Mouse (Mus musculus) stomach, embryonic 15.5 days (tissue): Measurements from ENCODE around the gene Phxr2. TPM values are rescaled to one million over a fixed set of nuclear protein-coding genes. Genes with fewer than 3 reads are reported as not detected.
A peak's percentile ranks its signal among the peaks of the same experiment; 100 is the strongest.

ENCODE experiments used
- ATAC-seq: fragments of 200-750 bp; cut with Nextera tagmentation; 2 replicates; pipeline ENCODE4 v1.8.0; 2017; ENCODE audit warnings: low read depth, moderate number of reproducible peaks, moderate TSS enrichment; ENCODE audit not compliant: insufficient read depth, low FRiP score
- H3K27ac ChIP-seq: fragments of 300-500 bp; sonication (generic); 2 replicates; pipeline ENCODE4 v1.5.1; 2015; ENCODE audit warnings: mild to moderate bottlenecking, inconsistent platforms
- H3K27me3 ChIP-seq: fragments of 300-500 bp; sonication (generic); replicated peaks from 2 replicates; pipeline ENCODE4 v1.6.1; 2015; ENCODE audit warnings: inconsistent platforms
- H3K36me3 ChIP-seq: fragments of 300-500 bp; sonication (generic); 2 replicates; pipeline ENCODE4 v1.6.1; 2015; ENCODE audit warnings: inconsistent platforms
- H3K4me1 ChIP-seq: fragments of 300-500 bp; sonication (generic); 2 replicates; pipeline ENCODE4 v1.6.1; 2015; ENCODE audit warnings: inconsistent platforms
- H3K4me2 ChIP-seq: fragments of 300-500 bp; sonication (generic); 2 replicates; pipeline ENCODE4 v1.6.1; 2015; ENCODE audit warnings: mild to moderate bottlenecking, inconsistent platforms
- H3K4me3 ChIP-seq: fragments of 300-500 bp; sonication (generic); replicated peaks from 2 replicates; pipeline ENCODE4 v1.5.1; 2015; ENCODE audit warnings: inconsistent platforms
- H3K9ac ChIP-seq: fragments of 300-500 bp; sonication (generic); 2 replicates; pipeline ENCODE4 v1.6.1; 2015; ENCODE audit warnings: inconsistent platforms
- H3K9me3 ChIP-seq: fragments of 300-500 bp; sonication (generic); 2 replicates; pipeline ENCODE4 v1.6.1; 2016; ENCODE audit warnings: inconsistent platforms
- WGBS: fragments of 180-500 bp; shearing (Covaris S2); methylation state at CpG from one replicate; pipeline ENCODE4 v1.1.7; 2015; 5-methylcytosine and 5-hydroxymethylcytosine counted together
- polyA plus RNA-seq: library from polyadenylated mRNA; unstranded; fragments of >200 nt; fragmentation: Nextera tagmentation; extraction: Ambion mirVana; gene quantifications from 2 replicates; pipeline ENCODE4 v1.2.1, GENCODE M21; 2015

Gene Phxr2
- not detected in 2 replicates for polyA plus RNA-seq

- Histone ChIP-seq H3K27me3 (no peaks in the 10 kb centered on the region), H3K4me3 (no peak within 1 kb of the TSS), H3K27ac (peak within 1 kb of the TSS; percentile 57), H3K36me3 (no peaks in the 10 kb centered on the region), H3K9me3 (no peaks in the 10 kb centered on the region), H3K9ac (no peak within 1 kb of the TSS), H3K4me1 (no peaks in the 10 kb centered on the region; the same call in 1 of the 2 replicates), H3K4me2 (no peak within 1 kb of the TSS)
- 77% methylated on average over 4 of the region's 4 CpGs for WGBS
- ATAC-seq, result no peak
Measured at GRCm38 (mm10) chr10:99126225-99126624, at the start of gene Phxr2. Phxr2 (minus strand) TSS chr10:99126325.

- H3K27me3 ChIP-seq, result no peaks in the 10 kb centered on the region
- ATAC-seq, result no peak
- H3K27ac ChIP-seq, result peak overlapping the region; percentile 74; the same call in 1 of the 2 replicates
- no peak overlapping the region for H3K4me3 ChIP-seq
- H3K4me2 ChIP-seq, result no peak overlapping the region
- H3K9me3 ChIP-seq, result no peaks in the 10 kb centered on the region
- WGBS, result 38% methylated on average over 7 of the region's 7 CpGs
- H3K4me1 ChIP-seq, result peaks cover 12% of the 10 kb centered on the region
- H3K9ac ChIP-seq, result no peak overlapping the region
- H3K36me3 ChIP-seq, result no peaks in the 10 kb centered on the region
Measured at GRCm38 (mm10) chr10:99172906-99173507, 46.9 kb upstream of the Phxr2 start.

GRCm38 (mm10) chr10:99171961-99172497, 45.9 kb upstream of the Phxr2 start:
- no peaks in the 10 kb centered on the region for H3K36me3 ChIP-seq
- H3K9ac ChIP-seq, result no peak overlapping the region
- no peak overlapping the region for H3K4me2 ChIP-seq
- peaks cover 12% of the 10 kb centered on the region for H3K4me1 ChIP-seq
- no peaks in the 10 kb centered on the region for H3K27me3 ChIP-seq
- peak; percentile 65; the same call in 1 of the 2 replicates for ATAC-seq
- WGBS, result 17% methylated on average over 12 of the region's 12 CpGs
- peak overlapping the region; percentile 74 for H3K27ac ChIP-seq
- H3K4me3 ChIP-seq, result no peak overlapping the region
- H3K9me3 ChIP-seq, result no peaks in the 10 kb centered on the region

- H3K9me3 ChIP-seq, result no peaks in the 10 kb centered on the region
- H3K4me2 ChIP-seq, result no peak overlapping the region
- H3K4me3 ChIP-seq, result no peak overlapping the region
- no peak overlapping the region for H3K9ac ChIP-seq
- ATAC-seq, result no peak
- 51% methylated on average over 5 of the region's 5 CpGs for WGBS
- no peaks in the 10 kb centered on the region for H3K36me3 ChIP-seq
- peaks cover 19% of the 10 kb centered on the region for H3K4me1 ChIP-seq
- no peak overlapping the region for H3K27ac ChIP-seq
- no peaks in the 10 kb centered on the region for H3K27me3 ChIP-seq
Measured at GRCm38 (mm10) chr10:99169765-99170129, 43.6 kb upstream of the Phxr2 start.

GRCm38 (mm10) chr10:99168840-99169764, 43.0 kb upstream of the Phxr2 start:
- no peak overlapping the region for H3K4me3 ChIP-seq
- no peaks in the 10 kb centered on the region for H3K27me3 ChIP-seq
- H3K9ac ChIP-seq, result no peak overlapping the region
- WGBS, result 61% methylated on average over 11 of the region's 11 CpGs
- H3K36me3 ChIP-seq, result no peaks in the 10 kb centered on the region
- no peaks in the 10 kb centered on the region for H3K9me3 ChIP-seq
- no peak overlapping the region for H3K27ac ChIP-seq
- no peak for ATAC-seq
- H3K4me2 ChIP-seq, result no peak overlapping the region
- H3K4me1 ChIP-seq, result peaks cover 19% of the 10 kb centered on the region

GRCm38 (mm10) chr10:99168404-99168803, 42.3 kb upstream of the Phxr2 start:
- Histone ChIP-seq H3K36me3 (no peaks in the 10 kb centered on the region), H3K9ac (no peak overlapping the region), H3K27ac (no peak overlapping the region), H3K9me3 (no peaks in the 10 kb centered on the region), H3K4me3 (no peak overlapping the region), H3K4me1 (peaks cover 19% of the 10 kb centered on the region), H3K27me3 (no peaks in the 10 kb centered on the region), H3K4me2 (no peak overlapping the region)
- WGBS, result 72% methylated on average over 6 of the region's 6 CpGs
- no peak for ATAC-seq

GRCm38 (mm10) chr10:99166392-99166791, 40.3 kb upstream of the Phxr2 start:
- ATAC-seq, result no peak
- H3K27ac ChIP-seq, result no peak overlapping the region
- H3K9ac ChIP-seq, result no peak overlapping the region
- H3K36me3 ChIP-seq, result no peaks in the 10 kb centered on the region
- H3K4me1 ChIP-seq, result peaks cover 14% of the 10 kb centered on the region
- no peak overlapping the region for H3K4me2 ChIP-seq
- H3K9me3 ChIP-seq, result no peaks in the 10 kb centered on the region
- H3K4me3 ChIP-seq, result no peak overlapping the region
- no peaks in the 10 kb centered on the region for H3K27me3 ChIP-seq
- WGBS, result 57% methylated on average over 3 of the region's 3 CpGs

- H3K27ac ChIP-seq, result no peak overlapping the region; the same call in 1 of the 2 replicates
Measured at GRCm38 (mm10) chr10:99165751-99166282, 39.7 kb upstream of the Phxr2 start.

GRCm38 (mm10) chr10:99164871-99165477, 38.8 kb upstream of the Phxr2 start:
- ATAC-seq, result peak; percentile 62

More at GRCm38 (mm10) chr10:99165751-99166282, 39.7 kb upstream of the Phxr2 start:
- Histone ChIP-seq H3K4me3 (no peak overlapping the region), H3K4me2 (no peak overlapping the region), H3K9me3 (no peaks in the 10 kb centered on the region), H3K9ac (no peak overlapping the region), H3K4me1 (peaks cover 10% of the 10 kb centered on the region), H3K36me3 (no peaks in the 10 kb centered on the region), H3K27me3 (no peaks in the 10 kb centered on the region)
- WGBS, result 49% methylated on average over 7 of the region's 7 CpGs
- peak; percentile 33; the same call in 1 of the 2 replicates for ATAC-seq

GRCm38 (mm10) chr10:99163002-99163401, 36.9 kb upstream of the Phxr2 start:
- H3K4me3 ChIP-seq, result no peak overlapping the region
- H3K27ac ChIP-seq, result no peak overlapping the region
- peaks cover 6% of the 10 kb centered on the region; the same call in 1 of the 2 replicates for H3K4me1 ChIP-seq
- WGBS, result 87% methylated on average over 5 of the region's 5 CpGs
- no peak for ATAC-seq
- no peaks in the 10 kb centered on the region for H3K27me3 ChIP-seq
- no peaks in the 10 kb centered on the region for H3K9me3 ChIP-seq
- no peak overlapping the region for H3K9ac ChIP-seq
- H3K36me3 ChIP-seq, result no peaks in the 10 kb centered on the region
- no peak overlapping the region for H3K4me2 ChIP-seq

More at GRCm38 (mm10) chr10:99164871-99165477, 38.8 kb upstream of the Phxr2 start:
- Histone ChIP-seq H3K9me3 (no peaks in the 10 kb centered on the region), H3K4me3 (no peak overlapping the region), H3K27me3 (no peaks in the 10 kb centered on the region), H3K4me2 (no peak overlapping the region), H3K9ac (no peak overlapping the region), H3K4me1 (peaks cover 10% of the 10 kb centered on the region), H3K36me3 (no peaks in the 10 kb centered on the region), H3K27ac (no peak overlapping the region; the same call in 1 of the 2 replicates)
- WGBS, result 29% methylated on average over 13 of the region's 13 CpGs

- Histone ChIP-seq H3K4me3 (no peak overlapping the region), H3K36me3 (no peaks in the 10 kb centered on the region), H3K9ac (no peak overlapping the region), H3K9me3 (no peaks in the 10 kb centered on the region), H3K27ac (no peak overlapping the region), H3K4me2 (no peak overlapping the region), H3K27me3 (no peaks in the 10 kb centered on the region), H3K4me1 (peaks cover 6% of the 10 kb centered on the region; the same call in 1 of the 2 replicates)
- no peak for ATAC-seq
- WGBS, result 45% methylated on average over 8 of the region's 8 CpGs
Measured at GRCm38 (mm10) chr10:99161987-99162582, 36.0 kb upstream of the Phxr2 start.
